Mouse (Mus musculus) small intestine, adult 2 months (tissue): Measurements from ENCODE around the gene Trak1.

Experiments used
- CTCF ChIP-seq: fragments of 200-500 bp; IDR thresholded peaks from 2 replicates; pipeline ENCODE4 v1.5.1; 2012; ENCODE audit warnings: low read depth, mild to moderate bottlenecking, control low read depth, inconsistent platforms, low read length, moderate library complexity, mixed read lengths; ENCODE audit not compliant: insufficient replicate concordance, insufficient read length; ENCODE audit errors: extremely low read depth
- POLR2A ChIP-seq: fragments of 200-500 bp; IDR thresholded peaks from 2 replicates; pipeline ENCODE4 v1.6.1; 2012; ENCODE audit warnings: low read depth, mild to moderate bottlenecking, control low read depth, inconsistent platforms, low read length, moderate library complexity

GRCm38 (mm10) chr9:121271149-121271548 lies 26.2 kb upstream of the Trak1 start:
- no peak for TF ChIP-seq POLR2A
- no peak for TF ChIP-seq CTCF
